Mouse (Mus musculus): ENCODE measurements around the gene Rnpepl1. TPM values are rescaled to one million over a fixed set of nuclear protein-coding genes. Genes with fewer than 3 reads are reported as not detected.
A peak's percentile ranks its signal among the peaks of the same experiment; 100 is the strongest.

Gene Rnpepl1
- polyA plus RNA-seq, 1 experiment: 88.8 TPM

- TF ChIP-seq POLR2A (IDR thresholded peaks at IDR 0.05; ENCODE audit: control insufficient read depth, low read depth, low read length) (peak; percentile 54; the same call in 1 of the 2 replicates), CTCF (IDR thresholded peaks at IDR 0.05; ENCODE audit: control insufficient read depth, insufficient read depth, insufficient replicate concordance, low read depth, low read length) (no peak; the same call in 1 of the 2 replicates)
- no peaks in the 10 kb centered on the region for H3K36me3 ChIP-seq (ENCODE audit: control insufficient read depth, insufficient read depth, low read length)
- H3K27ac ChIP-seq (ENCODE audit: control insufficient read depth, insufficient read depth, low read depth, low read length): peak within 1 kb of the TSS; percentile 83
- peaks cover 23% of the 10 kb centered on the region for H3K4me1 ChIP-seq (ENCODE audit: control insufficient read depth, insufficient read depth, low read length)
- 0 out of 2 replicates have a peak, but pooled peaks cover 2% of the 10 kb centered on the region for H3K27me3 ChIP-seq (ENCODE audit: control insufficient read depth, insufficient read depth, low read length)
- peak within 1 kb of the TSS; percentile 99 for H3K4me3 ChIP-seq (ENCODE audit: control insufficient read depth, low read depth, low read length)
Observed at GRCm38 (mm10) chr1:92906779-92907631, 3.6 kb upstream of the Rnpepl1 start, which contains the start of gene Dusp28. Gene Dusp28, plus strand, starts transcription at chr1:92906981.

- Histone ChIP-seq H3K4me3 (ENCODE audit: control insufficient read depth, low read depth, low read length) (peak overlapping the region; percentile 99), H3K27me3 (ENCODE audit: control insufficient read depth, insufficient read depth, low read length) (0 out of 2 replicates have a peak, but pooled peaks cover 2% of the 10 kb centered on the region), H3K4me1 (ENCODE audit: control insufficient read depth, insufficient read depth, low read length) (peaks cover 18% of the 10 kb centered on the region), H3K36me3 (ENCODE audit: control insufficient read depth, insufficient read depth, low read length) (no peaks in the 10 kb centered on the region), H3K27ac (ENCODE audit: control insufficient read depth, insufficient read depth, low read depth, low read length) (peak overlapping the region; percentile 62; the same call in 1 of the 2 replicates)
- peak; percentile 68; the same call in 1 of the 2 replicates for TF ChIP-seq POLR2A (IDR thresholded peaks at IDR 0.05; ENCODE audit: control insufficient read depth, low read depth, low read length)
- TF ChIP-seq CTCF (IDR thresholded peaks at IDR 0.05; ENCODE audit: control insufficient read depth, insufficient read depth, insufficient replicate concordance, low read depth, low read length): no peak
Observed at GRCm38 (mm10) chr1:92907632-92908360, 2.8 kb upstream of the Rnpepl1 start.

GRCm38 (mm10) chr1:92908664-92909063 is 1.9 kb upstream of the Rnpepl1 start:
- H3K27ac ChIP-seq (ENCODE audit: control insufficient read depth, insufficient read depth, low read depth, low read length): no peak overlapping the region

GRCm38 (mm10) chr1:92909068-92909467 is 1.5 kb upstream of the Rnpepl1 start:
- no peaks in the 10 kb centered on the region for H3K36me3 ChIP-seq (ENCODE audit: control insufficient read depth, insufficient read depth, low read length)
- peak overlapping the region; percentile 51 for H3K4me3 ChIP-seq (ENCODE audit: control insufficient read depth, low read depth, low read length)
- H3K27me3 ChIP-seq (ENCODE audit: control insufficient read depth, insufficient read depth, low read length): 0 out of 2 replicates have a peak, but pooled peaks cover 2% of the 10 kb centered on the region
- H3K27ac ChIP-seq (ENCODE audit: control insufficient read depth, insufficient read depth, low read depth, low read length): no peak overlapping the region
- no peak for TF ChIP-seq CTCF (IDR thresholded peaks at IDR 0.05; ENCODE audit: control insufficient read depth, insufficient read depth, insufficient replicate concordance, low read depth, low read length)
- TF ChIP-seq POLR2A (IDR thresholded peaks at IDR 0.05; ENCODE audit: control insufficient read depth, low read depth, low read length): no peak
- H3K4me1 ChIP-seq (ENCODE audit: control insufficient read depth, insufficient read depth, low read length): peaks cover 17% of the 10 kb centered on the region

More at GRCm38 (mm10) chr1:92908664-92909063, 1.9 kb upstream of the Rnpepl1 start:
- Histone ChIP-seq H3K36me3 (ENCODE audit: control insufficient read depth, insufficient read depth, low read length) (no peaks in the 10 kb centered on the region), H3K4me1 (ENCODE audit: control insufficient read depth, insufficient read depth, low read length) (peaks cover 15% of the 10 kb centered on the region), H3K27me3 (ENCODE audit: control insufficient read depth, insufficient read depth, low read length) (0 out of 2 replicates have a peak, but pooled peaks cover 2% of the 10 kb centered on the region), H3K4me3 (ENCODE audit: control insufficient read depth, low read depth, low read length) (peak overlapping the region; percentile 51)
- no peak for TF ChIP-seq POLR2A (IDR thresholded peaks at IDR 0.05; ENCODE audit: control insufficient read depth, low read depth, low read length)
- no peak for TF ChIP-seq CTCF (IDR thresholded peaks at IDR 0.05; ENCODE audit: control insufficient read depth, insufficient read depth, insufficient replicate concordance, low read depth, low read length)

GRCm38 (mm10) chr1:92910925-92911720 is 540 bp downstream of the Rnpepl1 start:
- Histone ChIP-seq H3K27ac (ENCODE audit: control insufficient read depth, insufficient read depth, low read depth, low read length) (peak overlapping the region; percentile 79), H3K36me3 (ENCODE audit: control insufficient read depth, insufficient read depth, low read length) (no peaks in the 10 kb centered on the region), H3K4me1 (ENCODE audit: control insufficient read depth, insufficient read depth, low read length) (peaks cover 17% of the 10 kb centered on the region), H3K4me3 (ENCODE audit: control insufficient read depth, low read depth, low read length) (peak overlapping the region; percentile 93), H3K27me3 (ENCODE audit: control insufficient read depth, insufficient read depth, low read length) (0 out of 2 replicates have a peak, but pooled peaks cover 2% of the 10 kb centered on the region)
- TF ChIP-seq POLR2A (IDR thresholded peaks at IDR 0.05; ENCODE audit: control insufficient read depth, low read depth, low read length) (no peak; the same call in 1 of the 2 replicates), CTCF (IDR thresholded peaks at IDR 0.05; ENCODE audit: control insufficient read depth, insufficient read depth, insufficient replicate concordance, low read depth, low read length) (no peak)

- H3K4me3 ChIP-seq (ENCODE audit: control insufficient read depth, low read depth, low read length): peak overlapping the region; percentile 93
- H3K4me1 ChIP-seq (ENCODE audit: control insufficient read depth, insufficient read depth, low read length): peaks cover 15% of the 10 kb centered on the region
- peak overlapping the region; percentile 79 for H3K27ac ChIP-seq (ENCODE audit: control insufficient read depth, insufficient read depth, low read depth, low read length)
- TF ChIP-seq CTCF (IDR thresholded peaks at IDR 0.05; ENCODE audit: control insufficient read depth, insufficient read depth, insufficient replicate concordance, low read depth, low read length) (no peak), POLR2A (IDR thresholded peaks at IDR 0.05; ENCODE audit: control insufficient read depth, low read depth, low read length) (peak; percentile 42; the same call in 1 of the 2 replicates)
- H3K27me3 ChIP-seq (ENCODE audit: control insufficient read depth, insufficient read depth, low read length): 0 out of 2 replicates have a peak, but pooled peaks cover 2% of the 10 kb centered on the region
- no peaks in the 10 kb centered on the region for H3K36me3 ChIP-seq (ENCODE audit: control insufficient read depth, insufficient read depth, low read length)
Observed at GRCm38 (mm10) chr1:92911721-92912138, 1.1 kb downstream of the Rnpepl1 start.
